Mouse (Mus musculus) stomach, embryonic 15.5 days (tissue): ENCODE measurements around the gene Espl1. TPM values are rescaled to one million over a fixed set of nuclear protein-coding genes. Genes with fewer than 3 reads are reported as not detected.

Source experiments
- ATAC-seq: fragments of 200-750 bp; cut with Nextera tagmentation; 2 replicates; pipeline ENCODE4 v1.8.0; 2017; ENCODE audit warnings: low read depth, moderate number of reproducible peaks, moderate TSS enrichment; ENCODE audit not compliant: insufficient read depth, low FRiP score
- H3K27ac ChIP-seq: fragments of 300-500 bp; sonication (generic); 2 replicates; pipeline ENCODE4 v1.5.1; 2015; ENCODE audit warnings: mild to moderate bottlenecking, inconsistent platforms
- H3K27me3 ChIP-seq: fragments of 300-500 bp; sonication (generic); replicated peaks from 2 replicates; pipeline ENCODE4 v1.6.1; 2015; ENCODE audit warnings: inconsistent platforms
- H3K36me3 ChIP-seq: fragments of 300-500 bp; sonication (generic); 2 replicates; pipeline ENCODE4 v1.6.1; 2015; ENCODE audit warnings: inconsistent platforms
- H3K4me1 ChIP-seq: fragments of 300-500 bp; sonication (generic); 2 replicates; pipeline ENCODE4 v1.6.1; 2015; ENCODE audit warnings: inconsistent platforms
- H3K4me2 ChIP-seq: fragments of 300-500 bp; sonication (generic); 2 replicates; pipeline ENCODE4 v1.6.1; 2015; ENCODE audit warnings: mild to moderate bottlenecking, inconsistent platforms
- H3K4me3 ChIP-seq: fragments of 300-500 bp; sonication (generic); replicated peaks from 2 replicates; pipeline ENCODE4 v1.5.1; 2015; ENCODE audit warnings: inconsistent platforms
- H3K9ac ChIP-seq: fragments of 300-500 bp; sonication (generic); 2 replicates; pipeline ENCODE4 v1.6.1; 2015; ENCODE audit warnings: inconsistent platforms
- H3K9me3 ChIP-seq: fragments of 300-500 bp; sonication (generic); 2 replicates; pipeline ENCODE4 v1.6.1; 2016; ENCODE audit warnings: inconsistent platforms
- WGBS: fragments of 180-500 bp; shearing (Covaris S2); methylation state at CpG from one replicate; pipeline ENCODE4 v1.1.7; 2015; 5-methylcytosine and 5-hydroxymethylcytosine counted together
- polyA plus RNA-seq: library from polyadenylated mRNA; unstranded; fragments of >200 nt; fragmentation: Nextera tagmentation; extraction: Ambion mirVana; gene quantifications from 2 replicates; pipeline ENCODE4 v1.2.1, GENCODE M21; 2015

Gene Espl1
- polyA plus RNA-seq, 1 experiment from 2014 or later = 23.9 TPM

GRCm38 (mm10) chr15:102257202-102258075, 38.6 kb upstream of the Espl1 start, which contains the start of gene Rarg:
TSS of gene Rarg (minus strand) at chr15:102257517.
- WGBS = 1% methylated on average over 44 of the region's 46 CpGs
- Histone ChIP-seq H3K4me2 (peak within 1 kb of the TSS; percentile 90), H3K9me3 (no peaks in the 10 kb centered on the region), H3K4me1 (peaks cover 31% of the 10 kb centered on the region), H3K9ac (peak within 1 kb of the TSS; percentile 29), H3K27ac (peak within 1 kb of the TSS; percentile 86), H3K4me3 (peak within 1 kb of the TSS; percentile 64), H3K27me3 (0 out of 2 replicates have a peak, but pooled peaks cover 3% of the 10 kb centered on the region), H3K36me3 (no peaks in the 10 kb centered on the region)
- ATAC-seq = peak; percentile 56; the same call in 1 of the 2 replicates

DNA sequence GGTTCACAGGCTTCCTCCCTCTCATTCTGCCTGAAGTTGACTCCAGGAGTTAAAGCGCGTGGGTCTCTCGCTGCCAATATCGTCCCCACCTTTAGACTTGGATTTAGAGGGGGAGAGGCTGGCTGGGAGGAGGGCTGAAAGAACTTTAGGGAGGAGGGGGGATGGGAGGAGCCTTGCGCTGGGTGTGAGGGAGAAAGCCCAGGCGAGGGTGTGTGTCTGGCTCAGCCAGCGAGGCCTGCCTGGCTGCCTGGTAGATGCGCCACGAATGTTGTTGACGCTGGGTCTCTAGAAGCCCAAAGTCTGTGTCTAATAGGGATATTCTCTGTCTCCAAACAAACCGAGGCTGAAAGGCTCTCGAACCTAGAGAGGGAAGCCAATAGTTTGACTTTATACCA, 38.0 kb upstream of the Espl1 start:
- Histone ChIP-seq H3K36me3 (no peaks in the 10 kb centered on the region), H3K27ac (peak overlapping the region; percentile 86), H3K9ac (peak overlapping the region; percentile 26; the same call in 1 of the 2 replicates), H3K9me3 (no peaks in the 10 kb centered on the region), H3K4me2 (peak overlapping the region; percentile 90), H3K4me3 (peak overlapping the region; percentile 64), H3K27me3 (0 out of 2 replicates have a peak, but pooled peaks cover 3% of the 10 kb centered on the region), H3K4me1 (peaks cover 31% of the 10 kb centered on the region)
- peak; percentile 27; the same call in 1 of the 2 replicates for ATAC-seq
- 15% methylated on average over 12 of the region's 12 CpGs for WGBS

DNA sequence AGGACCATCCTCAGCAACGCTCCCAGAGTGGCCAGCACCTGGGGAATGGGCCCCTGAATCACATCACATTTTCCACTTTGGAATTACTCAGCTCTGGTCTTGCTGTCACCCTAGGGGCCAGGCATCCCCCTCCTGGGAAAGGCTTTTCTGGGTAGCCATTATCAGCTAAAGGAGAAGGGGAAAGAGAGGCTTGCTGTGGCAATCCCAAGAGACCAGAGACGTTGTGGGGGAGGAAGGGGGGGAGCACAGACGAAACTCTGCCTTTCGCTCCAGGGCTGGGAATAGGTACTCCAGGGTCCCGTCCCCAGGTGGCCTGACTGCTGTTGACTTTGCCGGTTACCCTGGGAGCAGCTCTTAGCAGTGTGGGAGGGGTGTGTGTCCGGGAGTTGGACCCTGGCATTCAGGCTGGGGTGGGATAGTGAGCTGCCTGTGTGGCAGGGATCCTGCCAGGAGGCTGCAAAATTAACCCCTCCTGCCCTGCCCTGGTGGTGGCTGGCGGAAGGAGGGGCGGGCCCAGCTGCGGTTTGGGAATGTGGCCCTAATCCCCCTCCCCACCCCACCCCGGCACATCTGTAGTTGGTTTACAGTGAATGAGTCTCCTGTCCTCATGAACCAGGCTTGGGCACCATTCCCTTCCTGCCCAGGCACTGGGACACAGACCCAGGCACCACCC, 37.3 kb upstream of the Espl1 start:
- Histone ChIP-seq H3K4me2 (peak overlapping the region; percentile 90), H3K9me3 (no peaks in the 10 kb centered on the region), H3K36me3 (no peaks in the 10 kb centered on the region), H3K4me3 (0 out of 2 replicates have a peak overlapping the region, but pooled peaks have one; percentile 64), H3K27ac (peak overlapping the region; percentile 86), H3K9ac (peak overlapping the region; percentile 26; the same call in 1 of the 2 replicates), H3K4me1 (peaks cover 31% of the 10 kb centered on the region), H3K27me3 (0 out of 2 replicates have a peak, but pooled peaks cover 3% of the 10 kb centered on the region)
- ATAC-seq = no peak
- 22% methylated on average over 11 of the region's 11 CpGs for WGBS

DNA sequence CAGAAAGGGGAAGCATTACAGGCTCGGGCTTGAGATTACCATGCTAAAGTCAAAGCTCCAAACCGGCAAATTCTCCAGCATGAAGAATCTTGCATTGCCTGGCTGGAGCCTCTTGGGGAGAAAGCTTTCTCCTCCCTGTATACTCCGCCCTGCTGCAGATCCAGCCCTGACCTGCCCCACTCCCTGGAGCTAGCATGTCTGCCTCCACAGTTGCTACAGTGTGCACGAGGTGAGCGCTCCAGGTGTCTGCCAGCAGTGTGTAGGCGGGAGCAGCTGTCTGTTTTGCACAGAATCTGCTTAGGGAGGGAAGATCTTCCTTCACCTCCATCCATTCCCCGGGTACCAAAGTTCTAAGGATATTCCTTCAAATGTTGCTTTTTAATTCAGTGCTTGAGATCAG, 33.5 kb upstream of the Espl1 start:
- 39% methylated on average over 7 of the region's 7 CpGs for WGBS
- 0 out of 2 replicates have a peak, but pooled peaks cover 3% of the 10 kb centered on the region for H3K27me3 ChIP-seq
- peaks cover 16% of the 10 kb centered on the region for H3K4me1 ChIP-seq
- no peak overlapping the region for H3K4me3 ChIP-seq
- no peak overlapping the region for H3K9ac ChIP-seq
- H3K36me3 ChIP-seq = no peaks in the 10 kb centered on the region
- peak; percentile 66 for ATAC-seq
- no peaks in the 10 kb centered on the region for H3K9me3 ChIP-seq
- no peak overlapping the region for H3K4me2 ChIP-seq
- H3K27ac ChIP-seq = peak overlapping the region; percentile 68

DNA sequence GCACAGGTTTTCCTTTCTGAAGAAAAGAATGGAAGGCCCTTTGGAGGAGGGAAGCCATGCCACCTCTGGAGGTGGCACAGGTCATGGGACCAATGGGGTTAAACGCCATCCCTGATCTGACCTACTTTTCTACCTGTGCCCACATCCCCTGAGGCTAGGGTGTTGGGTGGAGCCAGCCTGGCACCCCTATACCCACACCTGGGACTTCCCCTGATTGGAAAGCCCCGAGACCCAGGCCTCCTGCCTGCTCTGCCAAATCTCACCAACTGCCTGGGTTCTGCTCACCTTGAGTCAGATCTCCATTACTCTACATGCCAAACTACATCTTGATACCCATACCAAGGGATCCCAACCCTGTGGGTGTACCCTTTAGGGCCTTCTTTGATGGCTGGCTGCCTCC, 33.0 kb upstream of the Espl1 start:
- Histone ChIP-seq H3K4me2 (no peak overlapping the region), H3K27me3 (0 out of 2 replicates have a peak, but pooled peaks cover 3% of the 10 kb centered on the region), H3K27ac (peak overlapping the region; percentile 68), H3K36me3 (no peaks in the 10 kb centered on the region), H3K4me1 (peaks cover 12% of the 10 kb centered on the region), H3K4me3 (no peak overlapping the region), H3K9ac (no peak overlapping the region), H3K9me3 (no peaks in the 10 kb centered on the region)
- 84% methylated on average over 2 of the region's 2 CpGs for WGBS
- ATAC-seq = no peak

- 86% methylated on average over 5 of the region's 5 CpGs for WGBS
Measured at GRCm38 (mm10) chr15:102265548-102265947, 30.5 kb upstream of the Espl1 start.

GRCm38 (mm10) chr15:102270274-102270960, 25.6 kb upstream of the Espl1 start, which contains the start of gene Gm9918:
TSS of gene Gm9918 (plus strand) at chr15:102270563.
- peak within 1 kb of the TSS; percentile 47 for H3K4me2 ChIP-seq
- H3K4me3 ChIP-seq = peak within 1 kb of the TSS; percentile 19
- H3K9ac ChIP-seq = no peak within 1 kb of the TSS; the same call in 1 of the 2 replicates
- 13% methylated on average over 18 of the region's 21 CpGs for WGBS
- peaks cover 8% of the 10 kb centered on the region; the same call in 1 of the 2 replicates for H3K4me1 ChIP-seq
- no peaks in the 10 kb centered on the region for H3K36me3 ChIP-seq
- ATAC-seq = peak; percentile 27; the same call in 1 of the 2 replicates
- no peak within 1 kb of the TSS for H3K27ac ChIP-seq
- no peaks in the 10 kb centered on the region for H3K27me3 ChIP-seq
- no peaks in the 10 kb centered on the region for H3K9me3 ChIP-seq

More at GRCm38 (mm10) chr15:102265548-102265947, 30.5 kb upstream of the Espl1 start:
- Histone ChIP-seq H3K9ac (no peak overlapping the region), H3K4me3 (no peak overlapping the region), H3K9me3 (no peaks in the 10 kb centered on the region), H3K36me3 (no peaks in the 10 kb centered on the region), H3K4me2 (no peak overlapping the region), H3K27me3 (no peaks in the 10 kb centered on the region), H3K27ac (no peak overlapping the region), H3K4me1 (peaks cover 4% of the 10 kb centered on the region; the same call in 1 of the 2 replicates)
- ATAC-seq = no peak

- no peak overlapping the region for H3K9ac ChIP-seq
- H3K36me3 ChIP-seq = no peaks in the 10 kb centered on the region
- peak overlapping the region; percentile 47; the same call in 1 of the 2 replicates for H3K4me2 ChIP-seq
- no peak overlapping the region for H3K27ac ChIP-seq
- H3K4me1 ChIP-seq = peaks cover 8% of the 10 kb centered on the region; the same call in 1 of the 2 replicates
- no peak for ATAC-seq
- H3K27me3 ChIP-seq = no peaks in the 10 kb centered on the region
- WGBS = 39% methylated on average over 3 of the region's 3 CpGs
- H3K4me3 ChIP-seq = no peak overlapping the region
- no peaks in the 10 kb centered on the region for H3K9me3 ChIP-seq
Measured at GRCm38 (mm10) chr15:102271441-102271840, 24.6 kb upstream of the Espl1 start.

DNA sequence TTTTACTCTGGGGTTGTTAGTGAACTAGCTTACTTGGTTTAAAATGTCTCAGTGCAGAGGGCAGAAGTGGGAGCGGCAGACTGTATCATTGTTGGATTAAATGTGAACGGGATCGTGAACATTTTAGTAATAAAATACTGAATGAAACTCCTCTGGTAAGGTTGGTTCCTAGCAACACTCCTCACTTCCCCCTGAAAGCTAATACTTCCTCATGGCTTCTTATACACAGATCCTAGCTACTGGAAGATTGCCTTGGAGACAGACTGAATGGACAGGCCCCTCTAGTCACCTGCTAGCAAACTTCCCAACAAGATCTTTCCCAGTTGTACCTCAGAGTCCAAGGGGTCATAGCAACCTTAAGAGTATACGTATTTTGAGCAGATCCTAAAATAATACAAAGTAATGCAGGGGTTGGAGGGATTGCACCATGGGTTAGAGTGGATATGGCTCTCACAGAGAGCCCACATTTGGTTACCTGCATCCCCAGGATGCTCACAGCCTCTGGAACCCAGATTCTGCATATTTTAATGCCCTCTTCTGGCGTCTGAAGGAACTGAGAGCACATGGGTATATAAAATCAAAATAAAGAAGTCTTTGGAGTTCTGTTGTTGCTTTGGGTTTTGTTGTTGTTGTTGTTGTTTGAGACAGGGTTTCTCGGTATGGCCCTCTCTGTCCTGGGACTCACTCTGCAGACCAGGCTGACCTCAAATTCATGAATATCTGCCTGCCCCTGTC, 21.9 kb upstream of the Espl1 start:
- Histone ChIP-seq H3K9ac (no peak overlapping the region), H3K36me3 (no peaks in the 10 kb centered on the region), H3K9me3 (no peaks in the 10 kb centered on the region), H3K4me1 (peaks cover 8% of the 10 kb centered on the region; the same call in 1 of the 2 replicates), H3K27me3 (no peaks in the 10 kb centered on the region), H3K4me2 (no peak overlapping the region), H3K4me3 (no peak overlapping the region), H3K27ac (no peak overlapping the region)
- 75% methylated on average over 6 of the region's 6 CpGs for WGBS
- no peak for ATAC-seq

- WGBS = 33% methylated on average over 7 of the region's 7 CpGs
- ATAC-seq = no peak
Measured at GRCm38 (mm10) chr15:102278726-102279091, 17.4 kb upstream of the Espl1 start.

More at GRCm38 (mm10) chr15:102278726-102279091, 17.4 kb upstream of the Espl1 start:
- Histone ChIP-seq H3K9ac (peak overlapping the region; percentile 38; the same call in 1 of the 2 replicates), H3K27ac (peak overlapping the region; percentile 94), H3K36me3 (0 out of 2 replicates have a peak, but pooled peaks cover 11% of the 10 kb centered on the region), H3K4me2 (peak overlapping the region; percentile 88), H3K27me3 (no peaks in the 10 kb centered on the region), H3K4me3 (peak overlapping the region; percentile 94), H3K9me3 (no peaks in the 10 kb centered on the region), H3K4me1 (peaks cover 14% of the 10 kb centered on the region)
